Mouse (Mus musculus) lung, postnatal 14 days (tissue): ENCODE results near the gene Mdm4.
A peak's percentile ranks its signal among the peaks of the same experiment; 100 is the strongest.

Experiments
- DNase-seq: peaks from one replicate; pipeline ENCODE4 v3.0.0; 2021

Mdm4 gene

GRCm38 (mm10) chr1:133030461-133030860 lies at the start of gene Mdm4:
Gene Mdm4, minus strand, starts transcription at chr1:133030561.
- no peak for DNase-seq

GRCm38 (mm10) chr1:133080079-133080561 lies 49.8 kb upstream of the Mdm4 start:
- DNase-seq = no peak

- DNase-seq = no peak
Measured at GRCm38 (mm10) chr1:133079509-133079908, 49.1 kb upstream of the Mdm4 start.

GRCm38 (mm10) chr1:133078338-133078727 lies 48.0 kb upstream of the Mdm4 start:
- DNase-seq = no peak

- no peak for DNase-seq
Measured at GRCm38 (mm10) chr1:133077606-133078337, 47.4 kb upstream of the Mdm4 start.

GRCm38 (mm10) chr1:133076681-133077514 lies 46.5 kb upstream of the Mdm4 start:
- peak; percentile 62 for DNase-seq

GRCm38 (mm10) chr1:133075651-133076400 lies 45.5 kb upstream of the Mdm4 start:
- DNase-seq = no peak

- no peak for DNase-seq
Measured at GRCm38 (mm10) chr1:133074541-133074940, 44.2 kb upstream of the Mdm4 start.

- DNase-seq = peak; percentile 46
Measured at GRCm38 (mm10) chr1:133073327-133073856, 43.0 kb upstream of the Mdm4 start.

GRCm38 (mm10) chr1:133071666-133072381 lies 41.5 kb upstream of the Mdm4 start:
- peak; percentile 54 for DNase-seq

GRCm38 (mm10) chr1:133070157-133070556 lies 39.8 kb upstream of the Mdm4 start:
- DNase-seq = no peak

GRCm38 (mm10) chr1:133069275-133070120 lies 39.1 kb upstream of the Mdm4 start:
- no peak for DNase-seq

GRCm38 (mm10) chr1:133068669-133069274 lies 38.4 kb upstream of the Mdm4 start:
- DNase-seq = no peak

- DNase-seq = no peak
Measured at GRCm38 (mm10) chr1:133068268-133068667, 37.9 kb upstream of the Mdm4 start.

GRCm38 (mm10) chr1:133063164-133063563 lies 32.8 kb upstream of the Mdm4 start:
- DNase-seq = no peak

- no peak for DNase-seq
Measured at GRCm38 (mm10) chr1:133060681-133061080, 30.3 kb upstream of the Mdm4 start.

- no peak for DNase-seq
Measured at GRCm38 (mm10) chr1:133059592-133059991, 29.2 kb upstream of the Mdm4 start.

- no peak for DNase-seq
Measured at GRCm38 (mm10) chr1:133057345-133058034, 27.1 kb upstream of the Mdm4 start.

- DNase-seq = no peak
Measured at GRCm38 (mm10) chr1:133054326-133054725, 24.0 kb upstream of the Mdm4 start.

GRCm38 (mm10) chr1:133053034-133053433 lies 22.7 kb upstream of the Mdm4 start:
- DNase-seq = no peak
